Mouse (Mus musculus) MEL (cell line): ENCODE data around the gene Bnc2. TPM values are rescaled to one million over a fixed set of nuclear protein-coding genes. Genes with fewer than 3 reads are reported as not detected.

Experiments
- DNase-seq: peaks from one replicate; pipeline ENCODE4 v3.0.0; 2011; ENCODE audit warnings: low read depth, low spot score
- H3K27ac ChIP-seq: 2 replicates; pipeline ENCODE4 v1.5.1; 2012; ENCODE audit warnings: low read depth, mild to moderate bottlenecking, control low read depth, low read length, moderate library complexity; ENCODE audit not compliant: control insufficient read depth
- H3K27me3 ChIP-seq, 2 experiments: fragments of 150-350 bp in 1 of 2; sonication (generic) in 1 of 2; 2 replicates each; pipeline ENCODE4 v1.6.1; 2012; ENCODE audit warnings: low read length in 2 of 2, mild to moderate bottlenecking in 2 of 2, improper control_type of control experiment in 1 of 2, moderate library complexity in 1 of 2; ENCODE audit not compliant: insufficient read depth in 2 of 2, control insufficient read depth in 1 of 2
- H3K36me3 ChIP-seq, 2 experiments: 2 replicates each; pipeline ENCODE4 v1.6.1; 2012 to 2014; ENCODE audit warnings: low read length in 2 of 2, improper control_type of control experiment in 1 of 2, inconsistent platforms in 1 of 2, mild to moderate bottlenecking in 1 of 2; ENCODE audit not compliant: insufficient read depth in 2 of 2, control insufficient read depth in 1 of 2
- H3K4me1 ChIP-seq, 2 experiments: fragments of 150-350 bp in 1 of 2; sonication (generic) in 1 of 2; 2 replicates each; pipeline ENCODE4 v1.6.1; 2012; ENCODE audit warnings: low read length in 2 of 2, improper control_type of control experiment in 1 of 2, mild to moderate bottlenecking in 1 of 2; ENCODE audit not compliant: insufficient read depth in 2 of 2, control insufficient read depth in 1 of 2
- H3K4me3 ChIP-seq, 2 experiments: fragments of 150-350 bp in 1 of 2; sonication (generic) in 1 of 2; 2 replicates each; pipeline ENCODE4 v1.5.1; 2012; ENCODE audit warnings: low read depth in 2 of 2, low read length in 2 of 2, mild to moderate bottlenecking in 2 of 2, moderate library complexity in 2 of 2, control low read depth in 1 of 2, improper control_type of control experiment in 1 of 2; ENCODE audit not compliant: control insufficient read depth in 1 of 2, insufficient read depth in 1 of 2
- H3K79me2 ChIP-seq: 2 replicates; pipeline ENCODE4 v1.6.1; 2012; ENCODE audit warnings: mild to moderate bottlenecking, low read length, moderate library complexity; ENCODE audit not compliant: control insufficient read depth, poor library complexity, insufficient read depth
- H3K9ac ChIP-seq: 2 replicates; pipeline ENCODE4 v1.6.1; 2012; ENCODE audit warnings: low read depth, mild to moderate bottlenecking, control low read depth, low read length, moderate library complexity; ENCODE audit not compliant: control insufficient read depth, poor library complexity, severe bottlenecking
- H3K9me3 ChIP-seq: fragments of 150-350 bp; sonication (generic); replicated peaks from 2 replicates; pipeline ENCODE4 v1.6.1; 2012; ENCODE audit warnings: mild to moderate bottlenecking, low read length, improper control_type of control experiment, moderate library complexity; ENCODE audit not compliant: insufficient read depth
- CHD1 ChIP-seq: IDR thresholded peaks from 2 replicates; pipeline ENCODE4 v1.6.1; 2012; ENCODE audit warnings: low read depth, mild to moderate bottlenecking, inconsistent platforms, low read length, improper control_type of control experiment
- CHD2 ChIP-seq: IDR thresholded peaks from 2 replicates; pipeline ENCODE4 v1.6.1; 2011; ENCODE audit warnings: low read length, improper control_type of control experiment
- CTCF ChIP-seq, 3 experiments: IDR thresholded peaks in 2 of 3; conservative IDR thresholded peaks in 1 of 3; 2 replicates each; pipeline ENCODE4 v1.5.1; 2011 to 2012; ENCODE audit warnings: low read length in 3 of 3, low read depth in 2 of 3, mild to moderate bottlenecking in 2 of 3, improper control_type of control experiment in 1 of 3, inconsistent platforms in 1 of 3, mixed read lengths in 1 of 3, moderate library complexity in 1 of 3; ENCODE audit not compliant: control insufficient read depth in 1 of 3, insufficient read depth in 1 of 3, poor library complexity in 1 of 3, severe bottlenecking in 1 of 3
- ELF1 ChIP-seq: IDR thresholded peaks from 2 replicates; pipeline ENCODE4 v1.6.1; 2014; ENCODE audit warnings: low read depth, mild to moderate bottlenecking, inconsistent platforms, low read length, improper control_type of control experiment, moderate library complexity
- EP300 ChIP-seq, 2 experiments: IDR thresholded peaks; 2 replicates each; pipeline ENCODE4 v1.6.1; 2011; ENCODE audit warnings: improper control_type of control experiment in 2 of 2, low read length in 2 of 2, low read depth in 1 of 2, mild to moderate bottlenecking in 1 of 2
- GABPA ChIP-seq: IDR thresholded peaks from 2 replicates; pipeline ENCODE4 v1.6.1; 2012; ENCODE audit warnings: low read depth, mild to moderate bottlenecking, inconsistent platforms, low read length, improper control_type of control experiment, moderate library complexity
- GATA1 ChIP-seq: IDR thresholded peaks from 2 replicates; pipeline ENCODE4 v1.6.1; 2011; ENCODE audit warnings: low read depth, low read length, improper control_type of control experiment
- HCFC1 ChIP-seq: IDR thresholded peaks from 2 replicates; pipeline ENCODE4 v1.6.1; 2012; ENCODE audit warnings: low read depth, mild to moderate bottlenecking, inconsistent platforms, low read length, improper control_type of control experiment, moderate library complexity
- KAT2A ChIP-seq: conservative IDR thresholded peaks from 2 replicates; pipeline ENCODE4 v1.6.1; 2012; ENCODE audit warnings: low read depth, low read length, improper control_type of control experiment, inconsistent platforms
- MAFK ChIP-seq: IDR thresholded peaks from 2 replicates; pipeline ENCODE4 v1.6.1; 2011; ENCODE audit warnings: low read depth, mild to moderate bottlenecking, low read length, improper control_type of control experiment, borderline replicate concordance
- MAX ChIP-seq: IDR thresholded peaks from 2 replicates; pipeline ENCODE4 v1.6.1; 2011; ENCODE audit warnings: low read length, improper control_type of control experiment
- MAZ ChIP-seq: IDR thresholded peaks from 2 replicates; pipeline ENCODE4 v1.6.1; 2012; ENCODE audit warnings: low read depth, mild to moderate bottlenecking, inconsistent platforms, low read length, improper control_type of control experiment
- MXI1 ChIP-seq: IDR thresholded peaks from 2 replicates; pipeline ENCODE4 v1.6.1; 2011; ENCODE audit warnings: mild to moderate bottlenecking, low read depth, low read length, improper control_type of control experiment
- MYB ChIP-seq: IDR thresholded peaks from 2 replicates; pipeline ENCODE4 v1.6.1; 2011; ENCODE audit warnings: mild to moderate bottlenecking, low read depth, low read length, improper control_type of control experiment
- NELFE ChIP-seq: IDR thresholded peaks from 2 replicates; pipeline ENCODE4 v1.6.1; 2011; ENCODE audit warnings: low read depth, low read length, improper control_type of control experiment
- NRF1 ChIP-seq: IDR thresholded peaks from 2 replicates; pipeline ENCODE4 v1.6.1; 2014; ENCODE audit warnings: low read depth, mild to moderate bottlenecking, inconsistent platforms, low read length, improper control_type of control experiment, moderate library complexity; ENCODE audit not compliant: poor library complexity, insufficient read depth, severe bottlenecking
- POLR2A ChIP-seq, 2 experiments: IDR thresholded peaks; 2 replicates each; pipeline ENCODE4 v1.6.1; 2011 to 2012; ENCODE audit warnings: low read length in 2 of 2, mild to moderate bottlenecking in 2 of 2, control low read depth in 1 of 2, improper control_type of control experiment in 1 of 2, low read depth in 1 of 2, moderate library complexity in 1 of 2; ENCODE audit not compliant: control insufficient read depth in 1 of 2, insufficient read depth in 1 of 2, poor library complexity in 1 of 2
- RAD21 ChIP-seq: IDR thresholded peaks from 2 replicates; pipeline ENCODE4 v1.6.1; 2011; ENCODE audit warnings: mild to moderate bottlenecking, low read depth, low read length, improper control_type of control experiment
- RCOR1 ChIP-seq: IDR thresholded peaks from 2 replicates; pipeline ENCODE4 v1.6.1; 2012; ENCODE audit warnings: low read depth, mild to moderate bottlenecking, inconsistent platforms, low read length, improper control_type of control experiment
- SIN3A ChIP-seq: IDR thresholded peaks from 2 replicates; pipeline ENCODE4 v1.6.1; 2012; ENCODE audit warnings: low read length, improper control_type of control experiment, inconsistent platforms
- SMC3 ChIP-seq: IDR thresholded peaks from 2 replicates; pipeline ENCODE4 v1.6.1; 2011; ENCODE audit warnings: low read depth, low read length, improper control_type of control experiment
- TAL1 ChIP-seq: IDR thresholded peaks from 2 replicates; pipeline ENCODE4 v1.6.1; 2012; ENCODE audit warnings: mild to moderate bottlenecking, inconsistent platforms, low read length, moderate library complexity, mixed read lengths
- USF2 ChIP-seq, 2 experiments: IDR thresholded peaks; 2 replicates each; pipeline ENCODE4 v1.6.1; 2011 to 2012; ENCODE audit warnings: improper control_type of control experiment in 2 of 2, low read length in 2 of 2, borderline replicate concordance in 1 of 2, inconsistent platforms in 1 of 2, low read depth in 1 of 2, mild to moderate bottlenecking in 1 of 2; ENCODE audit not compliant: insufficient read depth in 1 of 2
- ZKSCAN1 ChIP-seq: IDR thresholded peaks from 2 replicates; pipeline ENCODE4 v1.6.1; 2012; ENCODE audit warnings: low read depth, mild to moderate bottlenecking, inconsistent platforms, low read length, improper control_type of control experiment, moderate library complexity
- ZMIZ1 ChIP-seq: IDR thresholded peaks from 2 replicates; pipeline ENCODE4 v1.6.1; 2012; ENCODE audit warnings: low read depth, mild to moderate bottlenecking, inconsistent platforms, low read length, improper control_type of control experiment, moderate library complexity
- polyA plus RNA-seq, 2 experiments: library from polyadenylated mRNA; stranded (reverse) in 1 of 2; unstranded in 1 of 2; fragments of >175 nt in 1 of 2; fragments of >200 nt in 1 of 2; gene quantifications; 2 replicates each; pipeline versions ENCODE4 v1.2.1 to v1.2.4; 2012; ENCODE audit warnings: low replicate concordance in 2 of 2, low read depth in 1 of 2; ENCODE audit not compliant: insufficient read length in 2 of 2, insufficient read depth in 1 of 2, missing spikeins in 1 of 2
- total RNA-seq: library from RNA; depleted of rRNA; stranded (reverse); fragments of 300-350 nt; gene quantifications from 2 replicates; pipeline ENCODE4 v1.2.3, GENCODE M21; 2012

Bnc2 gene
- total and polyA plus RNA-seq, 3 experiments, result not detected

- Histone ChIP-seq H3K9me3 (no peaks in the 10 kb centered on the region), H3K27ac (no peak overlapping the region), H3K4me1 (no peaks in the 10 kb centered on the region), H3K79me2 (no peaks in the 10 kb centered on the region), H3K27me3 (no peaks in the 10 kb centered on the region), H3K9ac (no peak overlapping the region), H3K4me3 (no peak overlapping the region)
- no peak for DNase-seq
- TF ChIP-seq ELF1 (no peak), MXI1 (no peak), NELFE (no peak), MAX (no peak), TAL1 (no peak), SIN3A (no peak), CTCF (IDR thresholded peaks at IDR 0.05 in 2 of 3, conservative IDR thresholded peaks at IDR 0.05 in 1 of 3; ENCODE audit: control insufficient read depth in 1 of 3, insufficient read depth in 1 of 3, low read depth in 2 of 3, low read length in 3 of 3, poor library complexity in 1 of 3, severe bottlenecking in 1 of 3) (no peak), CHD1 (no peak), EP300 (IDR thresholded peaks at IDR 0.05; ENCODE audit: low read depth in 1 of 2, low read length in 2 of 2) (no peak), MAZ (no peak), RCOR1 (no peak), SMC3 (no peak), ZMIZ1 (no peak), USF2 (IDR thresholded peaks at IDR 0.05; ENCODE audit: borderline replicate concordance in 1 of 2, insufficient read depth in 1 of 2, low read depth in 1 of 2, low read length in 2 of 2) (no peak), CHD2 (no peak), MAFK (no peak)
- TF ChIP-seq, all 39 proteins: peak for 0
- H3K36me3 ChIP-seq, result no peaks in the 10 kb centered on the region
These were observed 531 bp downstream of the Bnc2 start for GRCm38 (mm10) chr4:84674318-84675170.

- Histone ChIP-seq H3K27ac (no peak overlapping the region), H3K27me3 (no peaks in the 10 kb centered on the region), H3K4me3 (no peak overlapping the region), H3K79me2 (no peaks in the 10 kb centered on the region), H3K9ac (no peak overlapping the region), H3K9me3 (no peaks in the 10 kb centered on the region), H3K36me3 (no peaks in the 10 kb centered on the region), H3K4me1 (no peaks in the 10 kb centered on the region)
- no peak for DNase-seq
- no peak for TF ChIP-seq SMC3
- TF ChIP-seq KAT2A, result no peak
- no peak for TF ChIP-seq NELFE
- TF ChIP-seq NRF1, result no peak
- TF ChIP-seq CTCF (IDR thresholded peaks at IDR 0.05 in 2 of 3, conservative IDR thresholded peaks at IDR 0.05 in 1 of 3; ENCODE audit: control insufficient read depth in 1 of 3, insufficient read depth in 1 of 3, low read depth in 2 of 3, low read length in 3 of 3, poor library complexity in 1 of 3, severe bottlenecking in 1 of 3), result no peak
- TF ChIP-seq HCFC1, result no peak
- TF ChIP-seq MXI1, result no peak
- TF ChIP-seq GABPA, result no peak
- TF ChIP-seq RCOR1, result no peak
- no peak for TF ChIP-seq POLR2A (IDR thresholded peaks at IDR 0.05; ENCODE audit: control insufficient read depth in 1 of 2, insufficient read depth in 1 of 2, low read depth in 1 of 2, low read length in 2 of 2, poor library complexity in 1 of 2)
- TF ChIP-seq ZKSCAN1, result no peak
- TF ChIP-seq MYB, result no peak
- TF ChIP-seq RAD21, result no peak
- no peak for TF ChIP-seq TAL1
- no peak for TF ChIP-seq GATA1
- TF ChIP-seq USF2 (IDR thresholded peaks at IDR 0.05; ENCODE audit: borderline replicate concordance in 1 of 2, insufficient read depth in 1 of 2, low read depth in 1 of 2, low read length in 2 of 2), result no peak
These were observed 1.3 kb downstream of the Bnc2 start for GRCm38 (mm10) chr4:84673681-84674307.
